Mouse (Mus musculus): ENCODE data around the gene Mrtfa. TPM values are rescaled to one million over a fixed set of nuclear protein-coding genes. Genes with fewer than 3 reads are reported as not detected.

Mrtfa gene
- polyA plus RNA-seq, 1 experiment = 66.0 TPM

- H3K4me1 ChIP-seq (ENCODE audit: control insufficient read depth, insufficient read depth, low read length) = peaks cover 16% of the 10 kb centered on the region
- H3K27ac ChIP-seq (ENCODE audit: insufficient read depth, low read depth, low read length) = no peak overlapping the region
- TF ChIP-seq CTCF (IDR thresholded peaks at IDR 0.05; ENCODE audit: low read depth, low read length) (no peak), POLR2A (IDR thresholded peaks at IDR 0.05; ENCODE audit: borderline replicate concordance, low read depth, low read length) (no peak)
- H3K4me3 ChIP-seq (ENCODE audit: insufficient read depth, low read length) = no peak overlapping the region
These were observed 25.8 kb downstream of the Mrtfa start for GRCm38 (mm10) chr15:81164560-81165310.

DNA sequence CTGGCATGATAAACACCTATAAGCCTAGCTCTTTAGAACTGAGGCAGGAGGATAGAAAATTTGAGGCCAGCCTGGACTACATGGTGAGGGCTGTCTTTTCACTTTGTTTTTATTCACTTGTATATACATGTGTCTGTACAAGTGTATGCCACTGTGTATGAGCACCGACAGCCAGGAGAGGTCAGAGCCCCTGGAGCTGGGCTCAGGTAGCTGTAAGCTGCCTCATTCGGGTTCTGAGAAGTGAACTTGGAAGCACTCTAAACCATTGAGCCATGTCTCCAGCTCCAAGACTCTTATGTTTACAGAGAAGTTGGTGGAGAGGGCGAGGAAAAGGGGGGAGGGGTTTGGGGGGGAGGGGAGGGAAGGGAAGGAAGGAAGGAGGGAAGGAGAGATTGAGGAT, 29.0 kb downstream of the Mrtfa start:
- H3K4me3 ChIP-seq (ENCODE audit: insufficient read depth, low read length) = no peak overlapping the region
- TF ChIP-seq POLR2A (IDR thresholded peaks at IDR 0.05; ENCODE audit: borderline replicate concordance, low read depth, low read length) (no peak), CTCF (IDR thresholded peaks at IDR 0.05; ENCODE audit: low read depth, low read length) (no peak)
- H3K4me1 ChIP-seq (ENCODE audit: control insufficient read depth, insufficient read depth, low read length) = peaks cover 21% of the 10 kb centered on the region
- no peak overlapping the region for H3K27ac ChIP-seq (ENCODE audit: insufficient read depth, low read depth, low read length)

GRCm38 (mm10) chr15:81160677-81161076, 29.9 kb downstream of the Mrtfa start:
- no peak for TF ChIP-seq POLR2A (IDR thresholded peaks at IDR 0.05; ENCODE audit: borderline replicate concordance, low read depth, low read length)
- no peak for TF ChIP-seq CTCF (IDR thresholded peaks at IDR 0.05; ENCODE audit: low read depth, low read length)
- Histone ChIP-seq H3K4me3 (ENCODE audit: insufficient read depth, low read length) (no peak overlapping the region), H3K4me1 (ENCODE audit: control insufficient read depth, insufficient read depth, low read length) (peaks cover 23% of the 10 kb centered on the region), H3K27ac (ENCODE audit: insufficient read depth, low read depth, low read length) (no peak overlapping the region)

GRCm38 (mm10) chr15:81159212-81159611, 31.3 kb downstream of the Mrtfa start:
- no peak overlapping the region for H3K4me3 ChIP-seq (ENCODE audit: insufficient read depth, low read length)
- H3K4me1 ChIP-seq (ENCODE audit: control insufficient read depth, insufficient read depth, low read length) = peaks cover 34% of the 10 kb centered on the region
- no peak for TF ChIP-seq POLR2A (IDR thresholded peaks at IDR 0.05; ENCODE audit: borderline replicate concordance, low read depth, low read length)
- TF ChIP-seq CTCF (IDR thresholded peaks at IDR 0.05; ENCODE audit: low read depth, low read length) = no peak
- no peak overlapping the region for H3K27ac ChIP-seq (ENCODE audit: insufficient read depth, low read depth, low read length)

DNA sequence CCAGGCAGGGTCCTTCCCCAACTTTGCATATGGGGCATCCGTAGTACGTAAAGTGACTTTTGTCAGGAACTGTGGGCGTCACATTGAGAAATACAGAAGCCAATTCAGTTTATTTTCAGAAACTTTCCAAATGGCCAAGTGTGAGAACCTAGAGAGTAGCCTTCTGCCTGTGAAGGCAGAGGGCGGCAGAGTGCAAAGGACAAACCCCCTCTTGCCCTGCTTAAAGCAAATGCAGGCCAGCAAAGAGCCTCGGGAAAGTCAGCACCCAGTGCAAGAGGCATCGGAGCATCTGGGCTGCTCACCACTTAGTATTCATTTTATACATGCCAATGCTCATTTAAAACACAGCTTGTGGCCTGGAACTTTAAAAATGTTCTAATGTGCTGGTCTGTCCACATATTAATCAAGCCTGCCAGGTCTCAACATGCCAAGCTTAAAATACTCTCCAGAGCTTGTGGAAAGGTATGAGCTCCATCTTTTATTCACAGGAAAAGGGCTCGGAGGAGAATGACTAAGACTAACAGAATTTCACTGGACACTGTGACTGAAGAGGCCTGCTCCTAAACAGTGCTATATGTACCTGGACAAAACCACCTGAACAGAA, 31.9 kb downstream of the Mrtfa start:
- H3K4me3 ChIP-seq (ENCODE audit: insufficient read depth, low read length) = no peak overlapping the region
- no peak overlapping the region for H3K27ac ChIP-seq (ENCODE audit: insufficient read depth, low read depth, low read length)
- H3K4me1 ChIP-seq (ENCODE audit: control insufficient read depth, insufficient read depth, low read length) = peaks cover 35% of the 10 kb centered on the region
- no peak for TF ChIP-seq CTCF (IDR thresholded peaks at IDR 0.05; ENCODE audit: low read depth, low read length)
- no peak for TF ChIP-seq POLR2A (IDR thresholded peaks at IDR 0.05; ENCODE audit: borderline replicate concordance, low read depth, low read length)

GRCm38 (mm10) chr15:81156453-81156852, 34.1 kb downstream of the Mrtfa start:
- Histone ChIP-seq H3K27ac (ENCODE audit: insufficient read depth, low read depth, low read length) (no peak overlapping the region), H3K4me1 (ENCODE audit: control insufficient read depth, insufficient read depth, low read length) (peaks cover 33% of the 10 kb centered on the region), H3K4me3 (ENCODE audit: insufficient read depth, low read length) (no peak overlapping the region)
- no peak for TF ChIP-seq POLR2A (IDR thresholded peaks at IDR 0.05; ENCODE audit: borderline replicate concordance, low read depth, low read length)
- TF ChIP-seq CTCF (IDR thresholded peaks at IDR 0.05; ENCODE audit: low read depth, low read length) = no peak

DNA sequence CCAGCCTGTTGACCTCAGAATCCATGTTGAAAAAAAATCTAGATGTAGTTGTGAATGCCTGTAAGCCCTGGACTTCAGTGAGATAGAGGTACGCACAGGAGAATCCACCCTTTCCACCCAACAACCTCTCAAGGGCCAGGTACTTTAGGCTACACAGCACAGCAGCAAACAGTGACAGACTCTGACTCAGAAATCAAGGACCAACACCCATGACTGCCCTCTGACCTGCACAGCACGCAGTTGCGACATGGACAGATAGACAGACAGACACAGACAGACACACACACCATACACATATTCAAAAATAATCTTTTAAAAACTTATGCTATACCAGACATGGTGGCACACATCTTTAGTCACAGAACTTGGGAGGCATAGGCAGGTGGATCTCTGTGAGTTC, 34.7 kb downstream of the Mrtfa start:
- H3K27ac ChIP-seq (ENCODE audit: insufficient read depth, low read depth, low read length) = peak overlapping the region; percentile 64
- no peak overlapping the region for H3K4me3 ChIP-seq (ENCODE audit: insufficient read depth, low read length)
- no peak for TF ChIP-seq CTCF (IDR thresholded peaks at IDR 0.05; ENCODE audit: low read depth, low read length)
- no peak for TF ChIP-seq POLR2A (IDR thresholded peaks at IDR 0.05; ENCODE audit: borderline replicate concordance, low read depth, low read length)
- peaks cover 33% of the 10 kb centered on the region for H3K4me1 ChIP-seq (ENCODE audit: control insufficient read depth, insufficient read depth, low read length)

- H3K27ac ChIP-seq (ENCODE audit: insufficient read depth, low read depth, low read length) = peak overlapping the region; percentile 64
- no peak overlapping the region for H3K4me3 ChIP-seq (ENCODE audit: insufficient read depth, low read length)
- peaks cover 30% of the 10 kb centered on the region for H3K4me1 ChIP-seq (ENCODE audit: control insufficient read depth, insufficient read depth, low read length)
- TF ChIP-seq POLR2A (IDR thresholded peaks at IDR 0.05; ENCODE audit: borderline replicate concordance, low read depth, low read length) (no peak), CTCF (IDR thresholded peaks at IDR 0.05; ENCODE audit: low read depth, low read length) (no peak)
These were observed 35.5 kb downstream of the Mrtfa start for GRCm38 (mm10) chr15:81154846-81155624.

DNA sequence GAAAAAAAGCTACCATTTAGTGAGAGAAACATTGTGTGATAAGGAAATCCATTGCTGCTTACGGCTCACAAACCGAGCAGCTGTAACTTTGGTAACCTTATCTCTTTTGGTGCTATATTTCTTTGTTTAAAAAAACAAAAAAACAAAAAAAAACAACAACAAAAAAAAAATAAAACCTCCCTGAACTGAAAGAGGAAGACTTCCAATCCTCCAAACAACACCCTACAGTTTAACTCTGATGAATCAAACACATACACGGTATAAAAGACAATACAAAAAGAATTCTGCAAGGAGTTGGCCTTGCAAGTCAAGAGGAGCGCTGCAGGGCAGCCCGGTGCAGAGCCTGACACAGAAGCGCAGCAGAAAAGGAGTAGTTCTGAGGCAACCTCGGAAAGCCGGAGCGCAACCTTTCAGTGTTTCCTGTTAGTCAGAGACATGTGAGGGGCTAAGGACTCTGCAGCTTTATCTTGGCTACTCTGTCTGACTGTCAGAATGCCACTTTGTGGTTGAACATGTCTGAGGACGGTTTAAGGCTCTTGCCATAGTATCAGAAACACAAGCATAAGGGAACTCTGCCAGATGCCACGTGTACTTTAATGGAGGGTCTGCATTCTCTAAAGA, 48.5 kb downstream of the Mrtfa start:
- Histone ChIP-seq H3K4me1 (ENCODE audit: control insufficient read depth, insufficient read depth, low read length) (peaks cover 44% of the 10 kb centered on the region), H3K4me3 (ENCODE audit: insufficient read depth, low read length) (peak overlapping the region; percentile 9; the same call in 1 of the 2 replicates), H3K27ac (ENCODE audit: insufficient read depth, low read depth, low read length) (peak overlapping the region; percentile 92)
- no peak for TF ChIP-seq CTCF (IDR thresholded peaks at IDR 0.05; ENCODE audit: low read depth, low read length)
- TF ChIP-seq POLR2A (IDR thresholded peaks at IDR 0.05; ENCODE audit: borderline replicate concordance, low read depth, low read length) = no peak
